Mouse (Mus musculus) heart, postnatal 14 days (tissue): ENCODE measurements at regions not wholly inside any gene's neighbourhood (a gene's known extent, or its start where the extent isn't known, plus 50 kb on each side); places are given as distances from the start of the nearest gene placed in this dataset.

ENCODE experiments used
- DNase-seq, 2 experiments: peaks; one replicate each; pipeline ENCODE4 v3.0.0; 2021 to 2022
- intact Hi-C: fragments of 180-260 bp; cut with DNase I; formaldehyde crosslinking; loops from one replicate; pipeline ENCODE4 v1.15.1; 2025

DNA sequence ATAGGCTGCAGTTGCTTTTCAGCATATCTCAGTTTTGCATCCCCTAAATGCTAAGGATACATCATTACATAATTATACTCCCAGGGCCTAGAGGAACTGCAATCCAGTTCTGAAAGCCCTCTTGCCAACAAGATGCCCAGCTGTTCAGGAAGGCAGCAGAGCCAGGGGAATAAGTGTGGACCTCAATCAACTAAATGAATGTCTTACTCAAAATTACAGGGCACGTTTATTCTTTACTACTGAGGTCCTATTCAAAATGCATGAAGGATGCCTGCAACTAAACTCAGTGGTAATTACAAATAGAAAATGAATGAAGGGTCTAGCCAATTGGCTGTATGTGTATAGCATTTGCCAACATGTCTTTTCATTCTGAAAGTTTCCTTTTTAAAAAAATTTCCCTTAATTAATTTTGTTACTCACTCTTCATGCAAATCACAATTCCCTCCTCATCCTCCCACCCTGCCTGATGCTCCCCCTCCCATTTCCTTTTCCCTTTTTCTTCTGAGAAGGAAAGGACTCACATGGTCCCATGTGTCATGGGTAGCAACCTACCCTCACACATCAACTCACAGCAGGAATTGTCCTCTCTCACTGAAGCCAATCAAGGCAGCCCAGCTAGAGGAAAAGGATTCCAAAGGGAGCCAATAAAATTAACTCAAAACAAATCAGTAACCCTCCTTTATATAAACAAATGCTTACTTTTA lies 86.9 kb upstream of the Ins1 start:
- intact Hi-C loops, result no loop called here

DNA sequence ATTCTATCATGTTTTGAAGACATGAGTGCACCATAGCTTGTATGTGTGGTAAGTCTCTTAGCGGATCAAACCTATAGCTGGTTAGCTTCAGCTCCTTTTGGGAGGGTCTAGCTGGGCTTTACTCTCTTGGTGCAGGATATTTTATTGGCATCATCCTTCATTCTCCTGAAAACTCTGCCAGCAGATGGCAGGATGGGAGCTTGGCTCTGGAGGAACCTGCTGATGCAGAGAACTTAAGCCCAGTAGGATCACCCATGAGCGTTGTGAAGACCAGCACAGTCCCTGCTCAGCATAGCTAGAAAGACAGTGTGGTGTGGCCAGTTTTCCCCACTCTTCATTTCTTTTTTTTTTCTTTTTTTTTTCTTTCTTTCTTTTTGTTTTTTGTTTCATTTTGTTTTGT lies 70.3 kb upstream of the Ins1 start:
- DNase-seq, result peak in 1 of 2 experiments; percentile 1
- intact Hi-C loops, result no loop called here

More for the DNA sequence above, 86.9 kb upstream of the Ins1 start:
- no peak for DNase-seq

DNA sequence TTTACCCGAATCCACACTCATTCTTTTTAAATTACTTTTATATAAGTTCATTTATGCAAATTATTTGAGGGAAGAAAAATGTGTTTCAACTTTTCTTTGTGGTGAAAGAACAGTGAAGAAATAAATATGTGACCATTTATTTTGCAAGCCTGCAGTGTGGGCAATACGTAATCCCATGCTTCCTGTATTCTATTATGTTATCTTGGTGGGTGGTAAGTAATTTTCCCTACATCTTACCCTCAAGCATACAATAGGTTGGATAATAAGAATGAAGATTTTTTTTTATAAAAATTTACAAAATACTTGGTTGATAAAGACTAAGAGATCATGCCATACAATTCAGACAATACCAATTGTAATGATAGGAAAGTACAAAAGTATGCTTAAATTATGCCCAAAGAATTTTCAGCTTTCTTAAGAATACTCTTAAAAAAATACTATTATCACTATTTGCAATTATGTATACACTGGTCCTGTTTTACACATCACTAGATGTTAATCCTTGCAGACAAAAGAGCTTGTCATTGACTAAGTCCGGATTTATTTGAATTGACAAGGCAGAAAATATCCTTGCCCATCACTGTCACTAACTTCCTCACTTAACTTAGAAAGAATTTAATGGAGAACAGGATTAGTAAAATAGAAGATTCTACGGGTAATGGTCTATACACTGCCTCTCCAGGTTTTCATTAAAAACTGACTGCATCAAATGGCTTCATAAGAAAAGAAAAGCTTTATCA lies 64.4 kb upstream of the Ins1 start:
- no peak for DNase-seq
- intact Hi-C loops, result no loop called here

DNA sequence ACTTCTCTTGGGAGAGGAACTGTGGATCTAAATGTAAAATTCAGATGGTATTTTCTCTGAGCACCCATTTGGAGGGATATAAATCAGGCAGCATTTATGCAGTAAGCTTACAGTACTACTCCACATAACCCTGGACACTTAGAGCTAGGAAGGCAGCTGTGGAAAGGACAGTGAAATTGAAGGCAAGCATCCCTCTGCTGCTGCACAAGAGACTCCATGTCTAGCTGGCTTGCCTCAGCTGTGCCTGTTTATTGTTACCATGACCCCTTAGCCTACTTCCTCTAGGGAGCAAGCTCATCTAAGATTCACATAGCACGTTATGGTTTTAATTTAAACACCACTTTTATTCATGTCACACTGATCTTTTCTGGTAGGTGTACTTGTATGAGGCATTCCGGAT lies 56.4 kb upstream of the Ins1 start:
- DNase-seq, result no peak

More for the DNA sequence above, 56.4 kb upstream of the Ins1 start:
- intact Hi-C loops, result no loop called here
